Mouse (Mus musculus): ENCODE results near the gene Gm5105. TPM values are rescaled to one million over a fixed set of nuclear protein-coding genes. Genes with fewer than 3 reads are reported as not detected.

Gm5105 gene
- polyA plus RNA-seq, 1 experiment from 2014 or later: 0.09 TPM

GRCm38 (mm10) chr3:138012351-138012750, 54.8 kb downstream of the Gm5105 start:
- peaks cover 5% of the 10 kb centered on the region; the same call in 1 of the 2 replicates for H3K4me1 ChIP-seq
- no peaks in the 10 kb centered on the region for H3K9me3 ChIP-seq
- H3K4me2 ChIP-seq (replicated peaks): no peak overlapping the region
- no peak overlapping the region for H3K27ac ChIP-seq
- no peak overlapping the region for H3K9ac ChIP-seq
- H3K36me3 ChIP-seq: no peaks in the 10 kb centered on the region
- no peak overlapping the region for H3K4me3 ChIP-seq
- no peaks in the 10 kb centered on the region for H3K27me3 ChIP-seq
- 55% methylated on average over 4 of the region's 4 CpGs for WGBS
- no peak for ATAC-seq (ENCODE audit: low FRiP score, low read depth)

- no peaks in the 10 kb centered on the region for H3K27me3 ChIP-seq
- peaks cover 4% of the 10 kb centered on the region; the same call in 1 of the 2 replicates for H3K9me3 ChIP-seq
- no peak overlapping the region for H3K4me2 ChIP-seq (replicated peaks)
- no peak overlapping the region for H3K4me3 ChIP-seq
- H3K4me1 ChIP-seq: peaks cover 5% of the 10 kb centered on the region; the same call in 1 of the 2 replicates
- no peak overlapping the region for H3K27ac ChIP-seq
- H3K36me3 ChIP-seq: no peaks in the 10 kb centered on the region
- no peak for ATAC-seq (ENCODE audit: low FRiP score, low read depth)
- H3K9ac ChIP-seq: no peak overlapping the region
- WGBS: 77% methylated on average over 6 of the region's 6 CpGs
Observed at GRCm38 (mm10) chr3:138008152-138008551, 59.0 kb downstream of the Gm5105 start.

GRCm38 (mm10) chr3:138006896-138007295, 60.3 kb downstream of the Gm5105 start:
- H3K9ac ChIP-seq: no peak overlapping the region
- H3K27ac ChIP-seq: no peak overlapping the region
- H3K4me2 ChIP-seq (replicated peaks): no peak overlapping the region
- H3K4me1 ChIP-seq: peaks cover 4% of the 10 kb centered on the region; the same call in 1 of the 2 replicates
- no peaks in the 10 kb centered on the region for H3K27me3 ChIP-seq
- WGBS: 47% methylated on average over 3 of the region's 3 CpGs
- H3K9me3 ChIP-seq: peaks cover 4% of the 10 kb centered on the region; the same call in 1 of the 2 replicates
- no peak for ATAC-seq (ENCODE audit: low FRiP score, low read depth)
- H3K4me3 ChIP-seq: no peak overlapping the region
- H3K36me3 ChIP-seq: no peaks in the 10 kb centered on the region

GRCm38 (mm10) chr3:138003264-138003663, 63.9 kb downstream of the Gm5105 start:
- no peak overlapping the region for H3K9ac ChIP-seq
- H3K36me3 ChIP-seq: no peaks in the 10 kb centered on the region
- H3K27me3 ChIP-seq: no peaks in the 10 kb centered on the region
- no peak overlapping the region for H3K4me2 ChIP-seq (replicated peaks)
- peaks cover 4% of the 10 kb centered on the region; the same call in 1 of the 2 replicates for H3K9me3 ChIP-seq
- no peak for ATAC-seq (ENCODE audit: low FRiP score, low read depth)
- no peak overlapping the region for H3K27ac ChIP-seq
- WGBS: 84% methylated on average over 7 of the region's 7 CpGs
- no peak overlapping the region for H3K4me3 ChIP-seq
- peaks cover 23% of the 10 kb centered on the region for H3K4me1 ChIP-seq

- Histone ChIP-seq H3K27me3 (no peaks in the 10 kb centered on the region), H3K27ac (no peak overlapping the region), H3K4me1 (peaks cover 23% of the 10 kb centered on the region), H3K9me3 (peaks cover 4% of the 10 kb centered on the region; the same call in 1 of the 2 replicates), H3K9ac (no peak overlapping the region), H3K36me3 (no peaks in the 10 kb centered on the region), H3K4me3 (no peak overlapping the region), H3K4me2 (replicated peaks) (no peak overlapping the region)
- no peak for ATAC-seq (ENCODE audit: low FRiP score, low read depth)
- WGBS: 89% methylated on average over 6 of the region's 6 CpGs
Observed at GRCm38 (mm10) chr3:138002545-138002944, 64.6 kb downstream of the Gm5105 start.

GRCm38 (mm10) chr3:138001865-138002264, 65.3 kb downstream of the Gm5105 start:
- Histone ChIP-seq H3K36me3 (no peaks in the 10 kb centered on the region), H3K9me3 (peaks cover 4% of the 10 kb centered on the region; the same call in 1 of the 2 replicates), H3K27me3 (no peaks in the 10 kb centered on the region), H3K9ac (no peak overlapping the region), H3K4me3 (no peak overlapping the region), H3K4me2 (replicated peaks) (no peak overlapping the region), H3K27ac (no peak overlapping the region), H3K4me1 (peaks cover 23% of the 10 kb centered on the region)
- ATAC-seq (ENCODE audit: low FRiP score, low read depth): no peak
- 51% methylated on average over 4 of the region's 4 CpGs for WGBS

GRCm38 (mm10) chr3:138000724-138001069, 66.5 kb downstream of the Gm5105 start:
- H3K9ac ChIP-seq: no peak overlapping the region
- no peak overlapping the region for H3K4me3 ChIP-seq
- 37% methylated on average over 4 of the region's 4 CpGs for WGBS
- H3K4me2 ChIP-seq (replicated peaks): no peak overlapping the region
- no peaks in the 10 kb centered on the region for H3K36me3 ChIP-seq
- H3K4me1 ChIP-seq: peaks cover 23% of the 10 kb centered on the region
- no peak overlapping the region for H3K27ac ChIP-seq
- peaks cover 4% of the 10 kb centered on the region; the same call in 1 of the 2 replicates for H3K9me3 ChIP-seq
- H3K27me3 ChIP-seq: no peaks in the 10 kb centered on the region
- peak; percentile 3; the same call in 1 of the 2 replicates for ATAC-seq (ENCODE audit: low FRiP score, low read depth)

- Histone ChIP-seq H3K9ac (no peak overlapping the region), H3K9me3 (peaks cover 4% of the 10 kb centered on the region; the same call in 1 of the 2 replicates), H3K27ac (no peak overlapping the region), H3K4me2 (replicated peaks) (no peak overlapping the region), H3K27me3 (no peaks in the 10 kb centered on the region), H3K4me3 (no peak overlapping the region), H3K36me3 (no peaks in the 10 kb centered on the region), H3K4me1 (peaks cover 23% of the 10 kb centered on the region)
- 0 out of 2 replicates have a peak, but pooled peaks have one; percentile 28 for ATAC-seq (ENCODE audit: low FRiP score, low read depth)
- 79% methylated on average over 8 of the region's 8 CpGs for WGBS
Observed at GRCm38 (mm10) chr3:138000062-138000723, 67.0 kb downstream of the Gm5105 start.

GRCm38 (mm10) chr3:137999224-137999790, 67.9 kb downstream of the Gm5105 start:
- H3K4me1 ChIP-seq: peaks cover 23% of the 10 kb centered on the region
- H3K9ac ChIP-seq: no peak overlapping the region
- H3K4me2 ChIP-seq (replicated peaks): peak overlapping the region; percentile 31
- no peaks in the 10 kb centered on the region for H3K27me3 ChIP-seq
- WGBS: 74% methylated on average over 9 of the region's 9 CpGs
- no peak for ATAC-seq (ENCODE audit: low FRiP score, low read depth)
- no peaks in the 10 kb centered on the region for H3K36me3 ChIP-seq
- no peaks in the 10 kb centered on the region for H3K9me3 ChIP-seq
- no peak overlapping the region for H3K4me3 ChIP-seq
- H3K27ac ChIP-seq: no peak overlapping the region

Other genes starting within 250 kb of the Gm5105 start
- 1,866 and 1,908 TPM in 2 replicates for gene H2afz, start 202.9 kb downstream of the Gm5105 start, polyA plus RNA-seq (2015; fragmentation: Nextera tagmentation; extraction: Ambion mirVana)
- gene Dnajb14, start 199.7 kb downstream of the Gm5105 start, polyA plus RNA-seq (2015; fragmentation: Nextera tagmentation; extraction: Ambion mirVana): 11.3 and 11.5 TPM in 2 replicates
- 108 and 114 TPM in 2 replicates for gene Lamtor3, start 148.9 kb downstream of the Gm5105 start, polyA plus RNA-seq (2015; fragmentation: Nextera tagmentation; extraction: Ambion mirVana)
- gene Dapp1, start 85.8 kb downstream of the Gm5105 start, polyA plus RNA-seq (2015; fragmentation: Nextera tagmentation; extraction: Ambion mirVana): 3.4 TPM in 2 replicates
- gene 1110002E22Rik, start 2.3 kb downstream of the Gm5105 start, polyA plus RNA-seq (2015; fragmentation: Nextera tagmentation; extraction: Ambion mirVana): 1.6 and 2.3 TPM in 2 replicates
- gene Trmt10a, start 76.1 kb upstream of the Gm5105 start, polyA plus RNA-seq (2015; fragmentation: Nextera tagmentation; extraction: Ambion mirVana): 11.1 and 11.2 TPM in 2 replicates
- 9.0 and 9.2 TPM in 2 replicates for gene Mttp, start 77.6 kb upstream of the Gm5105 start, polyA plus RNA-seq (2015; fragmentation: Nextera tagmentation; extraction: Ambion mirVana)
- gene 4930579F01Rik, start 126.4 kb upstream of the Gm5105 start, polyA plus RNA-seq (2015; fragmentation: Nextera tagmentation; extraction: Ambion mirVana): 0.13 TPM in 1 of 2 replicates, not detected in the other
- 0.32 and 1.1 TPM in 2 replicates for gene Adh7, start 150.4 kb upstream of the Gm5105 start, polyA plus RNA-seq (2015; fragmentation: Nextera tagmentation; extraction: Ambion mirVana)
- 6.1 and 6.7 TPM in 2 replicates for gene Adh1, start 193.6 kb upstream of the Gm5105 start, polyA plus RNA-seq (2015; fragmentation: Nextera tagmentation; extraction: Ambion mirVana)
- not detected in 2 replicates for gene Adh6a, start 245.9 kb upstream of the Gm5105 start, polyA plus RNA-seq (2015; fragmentation: Nextera tagmentation; extraction: Ambion mirVana)